Mouse (Mus musculus) stomach, postnatal 0 days (tissue): ENCODE measurements around the gene Gm42791. TPM values are rescaled to one million over a fixed set of nuclear protein-coding genes. Genes with fewer than 3 reads are reported as not detected.

Experiments used
- ATAC-seq: fragments of 200-750 bp; cut with Nextera tagmentation; 2 replicates; pipeline ENCODE4 v1.8.0; 2017; ENCODE audit not compliant: low FRiP score, low TSS enrichment
- DNase-seq: peaks from one replicate; pipeline ENCODE4 v3.0.0-alpha.2; 2016; ENCODE audit warnings: low spot score
- H3K27ac ChIP-seq: fragments of 300-500 bp; sonication (generic); replicated peaks from 2 replicates; pipeline ENCODE4 v1.5.1; 2014; ENCODE audit warnings: mild to moderate bottlenecking, control low read depth
- H3K27me3 ChIP-seq: fragments of 300-500 bp; sonication (generic); 2 replicates; pipeline ENCODE4 v1.6.1; 2014; ENCODE audit warnings: low read length; ENCODE audit not compliant: control insufficient read depth, insufficient read depth
- H3K36me3 ChIP-seq: fragments of 300-500 bp; sonication (generic); 2 replicates; pipeline ENCODE4 v1.6.1; 2014; ENCODE audit warnings: low read length, mixed read lengths; ENCODE audit not compliant: control insufficient read depth, insufficient read depth
- H3K4me1 ChIP-seq: fragments of 300-500 bp; sonication (generic); replicated peaks from 2 replicates; pipeline ENCODE4 v1.6.1; 2014; ENCODE audit warnings: antibody characterized with exemption; ENCODE audit not compliant: control insufficient read depth, insufficient read depth
- H3K4me2 ChIP-seq: fragments of 300-500 bp; sonication (generic); replicated peaks from 2 replicates; pipeline ENCODE4 v1.6.1; 2014; ENCODE audit warnings: low read depth, mild to moderate bottlenecking, control low read depth, moderate library complexity
- H3K4me3 ChIP-seq: fragments of 300-500 bp; sonication (generic); 2 replicates; pipeline ENCODE4 v1.5.1; 2014; ENCODE audit warnings: low read depth, low read length, control low read depth
- H3K9ac ChIP-seq: fragments of 300-500 bp; sonication (generic); 2 replicates; pipeline ENCODE4 v1.6.1; 2014; ENCODE audit warnings: mild to moderate bottlenecking, low read length, control low read depth, mixed read lengths
- H3K9me3 ChIP-seq: fragments of 300-500 bp; sonication (generic); 2 replicates; pipeline ENCODE4 v1.6.1; 2016; ENCODE audit warnings: low read length; ENCODE audit not compliant: control insufficient read depth
- CTCF ChIP-seq: IDR thresholded peaks from 2 replicates; pipeline ENCODE4 v1.5.1; 2016; ENCODE audit warnings: antibody characterized with exemption, low read depth, mild to moderate bottlenecking, moderate library complexity
- EP300 ChIP-seq: optimal IDR thresholded peaks from 2 replicates; pipeline ENCODE3; 2016; ENCODE audit warnings: antibody characterized with exemption
- WGBS: fragments of 180-500 bp; shearing (Covaris S2); extraction: QIAGEN DNeasy Blood & Tissue Kit; methylation state at CpG from one replicate; pipeline ENCODE4 v1.1.7; 2014; 5-methylcytosine and 5-hydroxymethylcytosine counted together
- polyA plus RNA-seq: library from polyadenylated mRNA; unstranded; fragments of >200 nt; fragmentation: Nextera tagmentation; extraction: Ambion mirVana; gene quantifications from 2 replicates; pipeline ENCODE4 v1.2.1, GENCODE M21; 2015

Gene Gm42791
- polyA plus RNA-seq, 1 experiment from 2014 or later = 0.99 TPM

DNA sequence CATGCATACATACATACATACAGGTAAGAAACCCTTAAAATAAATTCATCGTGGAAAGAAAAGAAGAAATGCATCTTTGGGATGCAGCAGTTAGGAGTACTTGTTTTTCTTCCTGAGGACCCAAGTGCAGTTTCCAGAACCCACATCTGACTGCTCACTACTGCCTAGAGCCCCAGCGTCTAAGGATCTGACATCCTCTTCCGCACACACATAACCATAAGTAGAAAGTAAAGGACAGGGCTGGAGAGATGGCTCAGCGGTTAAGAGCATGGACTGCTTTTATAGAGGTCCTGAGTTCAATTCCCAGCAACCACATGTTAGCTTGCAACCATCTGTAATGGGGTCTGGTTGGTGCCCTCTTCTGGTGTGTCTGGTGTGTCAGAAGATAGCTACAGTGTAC, 37.5 kb upstream of the Gm42791 start:
- Histone ChIP-seq H3K27ac (no peak overlapping the region), H3K4me1 (no peaks in the 10 kb centered on the region; the same call in 1 of the 2 replicates), H3K27me3 (no peaks in the 10 kb centered on the region), H3K9me3 (no peaks in the 10 kb centered on the region), H3K4me2 (no peak overlapping the region), H3K4me3 (no peak overlapping the region), H3K9ac (no peak overlapping the region), H3K36me3 (no peaks in the 10 kb centered on the region)
- no peak for DNase-seq
- no peak for ATAC-seq
- over 99% methylated on average over 4 of the region's 4 CpGs for whole genome bisulfite sequencing
- TF ChIP-seq CTCF = no peak
- no peak for TF ChIP-seq EP300

DNA sequence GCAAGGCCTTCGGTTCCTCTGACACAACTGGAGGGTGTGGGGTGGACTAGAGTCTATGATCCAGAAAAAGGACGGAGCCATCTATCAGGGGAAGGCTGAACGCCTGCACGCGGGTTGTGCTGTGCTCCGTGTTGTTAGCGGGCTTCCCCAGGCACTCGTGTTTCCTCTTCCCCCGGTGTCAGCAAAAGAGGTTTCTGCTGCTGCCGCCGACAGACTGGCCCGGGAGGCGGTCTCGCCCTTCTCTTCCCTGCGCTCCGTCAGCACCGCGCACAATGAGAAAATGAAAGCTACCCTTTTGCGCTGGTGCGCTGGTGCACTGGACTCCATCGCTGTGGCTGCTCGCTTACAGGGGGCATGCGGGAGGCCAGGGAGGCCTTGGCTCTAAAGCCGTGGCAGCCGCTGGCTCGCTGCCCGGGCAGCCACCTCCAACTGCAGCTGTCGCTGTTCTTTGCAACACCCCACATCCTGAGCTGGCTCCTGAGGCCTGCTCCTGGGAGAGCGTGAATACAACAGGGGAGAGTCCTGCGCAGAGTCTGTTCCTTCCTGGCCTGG, 36.3 kb upstream of the Gm42791 start:
- no peak for TF ChIP-seq EP300
- TF ChIP-seq CTCF = peak; percentile 19; the same call in 1 of the 2 replicates
- WGBS = 1% methylated on average over 30 of the region's 30 CpGs
- DNase-seq = peak; percentile 75
- Histone ChIP-seq H3K4me3 (peak overlapping the region; percentile 39), H3K9me3 (no peaks in the 10 kb centered on the region), H3K4me2 (peak overlapping the region; percentile 68), H3K9ac (peak overlapping the region; percentile 76), H3K36me3 (no peaks in the 10 kb centered on the region), H3K4me1 (no peaks in the 10 kb centered on the region; the same call in 1 of the 2 replicates), H3K27me3 (no peaks in the 10 kb centered on the region), H3K27ac (peak overlapping the region; percentile 96)
- ATAC-seq = peak; percentile 78

DNA sequence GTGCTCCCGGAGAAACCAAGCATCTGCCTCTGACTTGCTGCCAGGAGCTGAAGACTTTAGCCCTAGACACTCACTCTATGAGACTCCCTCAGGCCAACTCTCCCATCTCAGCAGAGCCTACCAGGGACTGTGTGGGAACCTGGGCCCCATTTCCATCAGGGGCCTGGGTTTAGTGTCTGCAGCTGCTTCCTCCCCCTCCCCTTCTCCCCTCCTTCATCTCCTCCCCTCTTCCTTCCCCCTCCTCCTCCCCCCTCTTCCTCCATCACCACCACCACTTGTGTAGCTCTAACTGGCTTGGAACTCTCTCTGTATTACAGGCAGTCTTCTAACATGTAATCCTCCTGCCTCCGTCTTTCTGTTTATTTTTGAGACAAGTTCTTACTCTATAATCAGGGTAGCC, 35.2 kb upstream of the Gm42791 start:
- no peaks in the 10 kb centered on the region; the same call in 1 of the 2 replicates for H3K4me1 ChIP-seq
- no peaks in the 10 kb centered on the region for H3K27me3 ChIP-seq
- H3K9ac ChIP-seq = no peak overlapping the region
- H3K9me3 ChIP-seq = no peaks in the 10 kb centered on the region
- H3K36me3 ChIP-seq = no peaks in the 10 kb centered on the region
- TF ChIP-seq CTCF (no peak), EP300 (no peak)
- H3K27ac ChIP-seq = no peak overlapping the region
- H3K4me3 ChIP-seq = no peak overlapping the region
- H3K4me2 ChIP-seq = no peak overlapping the region
- 77% methylated on average over 2 of the region's 2 CpGs for WGBS
- ATAC-seq = no peak
- DNase-seq = no peak

DNA sequence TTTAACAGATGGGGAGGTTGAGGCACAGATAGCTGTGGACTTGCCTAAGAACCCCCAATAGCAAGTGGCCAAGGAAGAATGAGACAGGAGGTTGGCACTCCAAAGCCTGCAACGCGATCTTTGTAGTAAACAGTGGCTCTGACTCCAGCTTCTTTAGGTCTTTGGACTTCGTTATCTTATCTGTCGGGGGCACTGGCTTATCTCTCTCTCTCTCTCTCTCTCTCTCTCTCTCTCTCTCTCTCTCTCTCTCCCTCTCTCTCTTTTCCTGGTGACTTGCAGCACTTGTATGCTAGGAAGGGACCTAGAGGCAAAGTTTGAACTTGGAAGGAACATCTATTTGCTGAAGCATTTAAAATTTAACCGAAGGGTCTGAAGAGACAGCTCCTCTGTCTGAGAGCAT, 33.4 kb upstream of the Gm42791 start:
- Histone ChIP-seq H3K4me1 (no peaks in the 10 kb centered on the region; the same call in 1 of the 2 replicates), H3K36me3 (no peaks in the 10 kb centered on the region), H3K4me2 (no peak overlapping the region), H3K27me3 (no peaks in the 10 kb centered on the region), H3K9ac (no peak overlapping the region), H3K9me3 (no peaks in the 10 kb centered on the region), H3K27ac (no peak overlapping the region), H3K4me3 (no peak overlapping the region)
- no peak for ATAC-seq
- 49% methylated on average over 5 of the region's 5 CpGs for WGBS
- DNase-seq = no peak
- TF ChIP-seq CTCF = no peak
- no peak for TF ChIP-seq EP300

DNA sequence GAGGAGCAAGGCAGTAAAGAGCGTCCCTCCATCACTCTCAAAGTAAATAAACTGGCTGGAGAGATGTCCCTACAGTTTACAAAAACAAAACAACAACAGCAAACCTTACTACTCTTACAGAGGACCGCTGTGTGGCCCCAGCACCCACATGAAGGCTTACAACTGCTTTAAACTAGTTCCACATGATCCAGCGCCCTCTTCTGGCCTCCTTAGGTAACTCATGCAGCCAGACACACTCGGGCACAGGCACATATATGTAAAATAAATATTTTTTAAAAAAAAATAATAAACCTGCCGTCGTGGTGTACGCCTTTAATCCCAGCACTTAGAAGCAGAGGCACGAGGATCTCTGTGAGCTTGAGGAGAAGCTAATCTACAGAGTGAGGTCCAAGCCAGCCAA, 32.4 kb upstream of the Gm42791 start:
- no peak for DNase-seq
- Histone ChIP-seq H3K27ac (no peak overlapping the region), H3K36me3 (no peaks in the 10 kb centered on the region), H3K9ac (no peak overlapping the region), H3K4me1 (no peaks in the 10 kb centered on the region; the same call in 1 of the 2 replicates), H3K4me3 (no peak overlapping the region), H3K4me2 (no peak overlapping the region), H3K27me3 (no peaks in the 10 kb centered on the region), H3K9me3 (no peaks in the 10 kb centered on the region)
- TF ChIP-seq CTCF (peak; percentile 43), EP300 (no peak)
- no peak for ATAC-seq
- 73% methylated on average over 8 of the region's 8 CpGs for WGBS

DNA sequence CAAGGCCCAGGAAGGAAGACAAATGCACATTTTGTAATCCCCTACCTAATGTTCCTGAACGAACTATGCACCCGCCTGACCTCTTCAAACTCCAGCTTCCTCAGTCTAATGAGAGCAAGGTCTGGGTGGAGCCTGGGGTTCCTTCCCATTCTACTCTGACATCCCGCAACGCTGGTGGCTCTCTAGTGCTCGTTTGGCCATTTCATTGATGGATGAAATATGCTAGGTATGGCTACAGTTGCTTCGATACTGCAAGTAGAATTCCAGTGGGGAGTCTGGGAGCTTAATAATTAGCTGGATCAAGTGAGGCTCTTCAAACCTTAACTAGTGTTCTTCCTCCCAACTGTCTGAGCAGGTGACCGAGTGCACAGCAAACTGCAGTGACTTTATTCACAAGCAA, 26.2 kb upstream of the Gm42791 start:
- Histone ChIP-seq H3K27me3 (no peaks in the 10 kb centered on the region), H3K27ac (no peak overlapping the region), H3K4me3 (no peak overlapping the region), H3K4me1 (0 out of 2 replicates have a peak, but pooled peaks cover 3% of the 10 kb centered on the region), H3K36me3 (no peaks in the 10 kb centered on the region), H3K9me3 (no peaks in the 10 kb centered on the region), H3K4me2 (no peak overlapping the region), H3K9ac (no peak overlapping the region)
- ATAC-seq (no peak), DNase-seq (no peak)
- 44% methylated on average over 7 of the region's 7 CpGs for WGBS
- TF ChIP-seq EP300 = no peak
